Mouse (Mus musculus) 416B (cell line): ENCODE data around the gene Fndc5.

Experiments used
- DNase-seq: peaks from one replicate; pipeline ENCODE4 v3.0.0; 2011; ENCODE audit warnings: low read depth

Gene Fndc5

GRCm38 (mm10) chr4:129124652-129125146 is 12.1 kb upstream of the Fndc5 start:
- no peak for DNase-seq

- no peak for DNase-seq
Measured at GRCm38 (mm10) chr4:129125736-129126451, 10.9 kb upstream of the Fndc5 start.

GRCm38 (mm10) chr4:129128582-129129338 is 8.0 kb upstream of the Fndc5 start:
- DNase-seq = no peak

- no peak for DNase-seq
Measured at GRCm38 (mm10) chr4:129129387-129129786, 7.4 kb upstream of the Fndc5 start.

- DNase-seq = peak; percentile 76
Measured at GRCm38 (mm10) chr4:129130149-129130548, 6.7 kb upstream of the Fndc5 start.

- DNase-seq = peak; percentile 96
Measured at GRCm38 (mm10) chr4:129130755-129131303, 6.0 kb upstream of the Fndc5 start.

- peak; percentile 73 for DNase-seq
Measured at GRCm38 (mm10) chr4:129134799-129135585, 1.8 kb upstream of the Fndc5 start.

GRCm38 (mm10) chr4:129135637-129136036 is 1.2 kb upstream of the Fndc5 start:
- DNase-seq = no peak

- no peak for DNase-seq
Measured at GRCm38 (mm10) chr4:129136189-129136578, 615 bp upstream of the Fndc5 start.

GRCm38 (mm10) chr4:129137392-129138321 is 858 bp downstream of the Fndc5 start:
- no peak for DNase-seq

GRCm38 (mm10) chr4:129139642-129140041 is 2.8 kb downstream of the Fndc5 start:
- DNase-seq = peak; percentile 58

- DNase-seq = peak; percentile 82
Measured at GRCm38 (mm10) chr4:129140808-129141207, 4.0 kb downstream of the Fndc5 start.

GRCm38 (mm10) chr4:129141560-129142438 is 5.0 kb downstream of the Fndc5 start:
- DNase-seq = peak; percentile 59

GRCm38 (mm10) chr4:129142439-129143045 is 5.7 kb downstream of the Fndc5 start:
- peak; percentile 73 for DNase-seq

GRCm38 (mm10) chr4:129143509-129143908 is 6.7 kb downstream of the Fndc5 start:
- no peak for DNase-seq

- no peak for DNase-seq
Measured at GRCm38 (mm10) chr4:129144401-129145367, 7.9 kb downstream of the Fndc5 start.

GRCm38 (mm10) chr4:129145411-129145810 is 8.6 kb downstream of the Fndc5 start:
- DNase-seq = no peak

GRCm38 (mm10) chr4:129145943-129146342 is 9.1 kb downstream of the Fndc5 start:
- no peak for DNase-seq
